Mouse (Mus musculus): ENCODE measurements around the gene Iqca.

Iqca gene

GRCm38 (mm10) chr1:90060054-90060453, 93.1 kb downstream of the Iqca start:
- no peak for DNase-seq (ENCODE audit: low spot score)

DNA sequence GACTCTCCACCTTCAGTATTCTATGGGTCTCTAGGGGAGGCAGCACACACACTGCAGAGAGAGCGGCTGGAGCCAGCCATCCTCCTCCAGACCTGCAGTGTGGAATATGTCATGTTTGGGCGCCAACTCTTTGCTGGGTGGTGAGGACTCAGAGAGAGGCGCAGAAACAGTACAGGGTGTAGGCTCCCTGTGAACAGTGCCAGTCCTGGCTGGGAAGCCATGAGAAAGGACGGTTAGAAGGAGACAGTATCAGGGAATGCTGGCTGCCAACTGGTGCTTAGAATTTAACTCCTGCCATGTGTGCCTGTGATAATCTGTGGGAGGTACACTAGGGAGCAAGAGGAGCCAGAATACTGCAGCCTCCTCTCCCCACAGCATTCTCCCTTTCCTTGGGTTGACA, 98.2 kb downstream of the Iqca start:
- no peak for DNase-seq (ENCODE audit: low spot score)

DNA sequence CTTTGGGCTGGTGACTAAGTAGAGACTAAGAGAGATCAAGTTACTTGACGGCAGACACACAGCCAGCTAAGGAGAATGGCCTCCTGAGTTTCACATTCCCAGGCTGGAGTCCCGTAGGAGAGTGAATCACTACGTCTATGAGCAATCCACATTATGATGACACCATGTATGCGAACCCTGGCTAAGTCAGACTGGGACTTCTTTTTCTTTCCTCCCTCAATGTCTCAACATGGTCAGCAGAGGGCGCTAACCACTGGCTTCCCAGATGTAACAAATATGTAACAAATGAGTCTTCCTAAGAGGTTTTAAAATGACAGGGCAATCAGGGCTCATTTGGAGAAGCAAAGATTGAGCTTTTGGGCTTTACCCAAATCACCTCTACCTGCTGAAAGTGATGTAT, 101.9 kb downstream of the Iqca start:
- DNase-seq (ENCODE audit: low spot score): peak; percentile 88

- peak; percentile 43 for DNase-seq (ENCODE audit: low spot score)
Measured at GRCm38 (mm10) chr1:90050046-90050739, 103.0 kb downstream of the Iqca start.

- no peak for DNase-seq (ENCODE audit: low spot score)
Measured at GRCm38 (mm10) chr1:90028305-90028704, 124.9 kb downstream of the Iqca start.

DNA sequence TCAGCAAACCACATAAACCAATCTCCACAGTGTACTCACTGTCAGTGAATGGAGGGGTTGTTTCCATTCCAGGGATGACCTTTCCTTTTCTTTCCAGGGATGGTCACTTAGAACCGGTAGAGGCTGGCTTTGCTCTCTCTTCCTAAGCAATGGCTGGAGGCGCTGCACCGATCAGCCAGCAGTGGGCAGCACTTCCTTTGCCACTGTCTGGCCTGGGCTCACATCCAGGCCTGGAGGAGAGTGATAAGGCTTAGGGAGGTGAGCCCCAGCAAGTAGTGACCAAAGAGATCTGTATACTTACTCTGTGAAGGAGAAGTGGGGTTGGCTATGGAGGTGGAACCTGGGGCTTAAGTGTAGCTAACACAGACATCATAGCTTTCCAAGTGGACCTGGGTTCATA, 126.3 kb downstream of the Iqca start:
- peak; percentile 75 for DNase-seq (ENCODE audit: low spot score)

DNA sequence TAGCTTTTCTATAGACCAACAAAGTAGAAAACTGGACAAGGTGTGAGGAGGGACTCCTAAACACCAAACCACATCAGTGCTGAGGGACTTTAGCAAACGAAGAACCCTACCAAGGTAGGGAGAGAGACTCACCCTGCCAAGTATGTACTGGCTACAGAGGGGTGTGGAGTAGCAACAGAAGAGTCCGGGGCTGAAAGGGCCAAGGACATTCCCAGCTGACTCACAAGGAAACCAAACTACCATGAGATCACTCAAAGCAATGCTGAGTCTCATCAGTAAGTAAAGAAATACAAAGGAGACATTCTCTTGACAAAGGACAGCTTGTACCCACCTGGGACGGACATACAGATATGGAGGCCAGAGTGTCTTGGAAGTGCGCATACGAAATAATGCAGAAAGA, 132.9 kb downstream of the Iqca start:
- DNase-seq (ENCODE audit: low spot score): no peak

GRCm38 (mm10) chr1:90018071-90018470, 135.1 kb downstream of the Iqca start:
- no peak for DNase-seq (ENCODE audit: low spot score)

- no peak for DNase-seq (ENCODE audit: low spot score)
Measured at GRCm38 (mm10) chr1:90014446-90014845, 138.8 kb downstream of the Iqca start, which contains the start of gene Asb18. TSS of gene Asb18 (minus strand) at chr1:90014666.

DNA sequence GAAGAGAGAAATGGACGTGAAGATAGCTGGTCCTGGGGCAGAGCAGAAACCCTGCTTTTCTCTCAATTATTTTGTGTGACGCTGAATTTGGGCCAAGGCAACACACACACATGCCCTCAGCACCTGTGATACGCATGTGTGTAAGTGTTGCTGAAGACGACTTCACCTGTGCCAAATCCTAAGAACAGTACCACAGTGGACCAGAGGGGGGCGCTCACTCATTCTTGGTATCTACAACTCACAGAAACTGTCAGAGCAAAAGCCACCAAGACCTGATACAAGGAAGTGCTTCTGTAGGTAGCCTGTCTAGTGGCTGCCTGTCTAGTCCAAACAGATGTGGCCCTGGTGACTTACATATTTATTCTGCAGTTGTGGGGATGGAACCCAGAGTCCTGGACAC, 139.9 kb downstream of the Iqca start:
- no peak for DNase-seq (ENCODE audit: low spot score)

GRCm38 (mm10) chr1:90012850-90013249, 140.4 kb downstream of the Iqca start:
- DNase-seq (ENCODE audit: low spot score): peak; percentile 37

DNA sequence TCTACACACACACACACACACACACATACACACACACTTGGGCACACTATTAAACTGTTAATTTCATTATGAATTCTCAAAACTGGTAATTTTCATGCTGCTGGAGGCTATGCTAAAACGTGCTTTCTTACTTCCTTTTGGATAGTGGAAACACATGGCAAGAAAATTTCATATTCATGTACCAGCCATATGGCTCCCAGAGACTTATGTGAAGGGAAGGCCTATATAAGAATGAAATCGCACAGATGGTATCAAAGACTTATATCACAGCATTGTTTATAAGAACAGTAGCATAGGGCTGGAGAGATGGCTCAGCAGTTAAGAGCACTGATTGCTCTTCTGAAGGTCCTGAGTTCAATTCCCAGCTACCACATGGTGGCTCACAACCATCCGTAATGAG, 141.0 kb downstream of the Iqca start:
- no peak for DNase-seq (ENCODE audit: low spot score)

GRCm38 (mm10) chr1:90010077-90010476, 143.1 kb downstream of the Iqca start:
- DNase-seq (ENCODE audit: low spot score): no peak

- no peak for DNase-seq (ENCODE audit: low spot score)
Measured at GRCm38 (mm10) chr1:90009188-90009587, 144.0 kb downstream of the Iqca start.

- no peak for DNase-seq (ENCODE audit: low spot score)
Measured at GRCm38 (mm10) chr1:90006666-90007065, 146.5 kb downstream of the Iqca start.

DNA sequence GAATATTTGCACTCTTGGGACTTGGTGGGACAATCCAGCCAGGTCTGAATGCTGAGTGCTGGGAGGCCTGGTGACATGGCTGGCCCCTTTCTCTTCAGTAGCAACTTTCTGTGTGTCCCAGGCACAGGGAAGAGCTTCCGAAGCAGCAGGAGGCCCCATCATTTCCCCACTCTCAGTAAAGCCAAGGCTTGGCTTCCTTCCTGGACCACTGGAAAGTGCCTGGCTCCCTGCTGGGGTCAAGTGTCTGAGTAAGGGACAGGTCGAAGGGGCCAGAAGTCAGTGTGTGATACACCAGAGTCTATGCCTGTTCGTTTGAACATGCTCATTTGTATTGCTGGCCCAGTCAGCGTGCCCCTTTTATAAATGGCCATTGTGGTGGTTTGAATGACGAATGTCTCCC, 152.2 kb downstream of the Iqca start:
- DNase-seq (ENCODE audit: low spot score): no peak

- DNase-seq (ENCODE audit: low spot score): no peak
Measured at GRCm38 (mm10) chr1:89999858-90000257, 153.3 kb downstream of the Iqca start.

DNA sequence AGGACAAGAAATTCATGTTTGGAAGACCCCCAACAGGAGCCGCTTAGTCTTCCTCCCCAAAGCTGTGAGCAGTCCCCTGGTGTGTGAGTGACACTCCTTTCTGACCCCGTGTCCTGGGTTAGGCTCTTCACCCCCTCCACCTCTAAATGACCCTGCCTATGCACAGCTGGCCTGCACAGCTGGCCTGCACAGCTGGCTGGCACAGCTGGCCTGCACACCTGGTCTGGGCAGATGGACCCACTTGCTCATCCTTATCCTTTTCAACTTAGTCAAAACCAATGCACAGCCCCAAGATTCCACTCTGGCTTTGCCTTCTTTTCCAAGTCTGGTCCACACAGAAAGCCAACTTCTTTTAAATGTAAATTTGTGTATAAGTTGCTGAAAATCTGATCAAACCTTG, 154.5 kb downstream of the Iqca start:
- DNase-seq (ENCODE audit: low spot score): no peak

DNA sequence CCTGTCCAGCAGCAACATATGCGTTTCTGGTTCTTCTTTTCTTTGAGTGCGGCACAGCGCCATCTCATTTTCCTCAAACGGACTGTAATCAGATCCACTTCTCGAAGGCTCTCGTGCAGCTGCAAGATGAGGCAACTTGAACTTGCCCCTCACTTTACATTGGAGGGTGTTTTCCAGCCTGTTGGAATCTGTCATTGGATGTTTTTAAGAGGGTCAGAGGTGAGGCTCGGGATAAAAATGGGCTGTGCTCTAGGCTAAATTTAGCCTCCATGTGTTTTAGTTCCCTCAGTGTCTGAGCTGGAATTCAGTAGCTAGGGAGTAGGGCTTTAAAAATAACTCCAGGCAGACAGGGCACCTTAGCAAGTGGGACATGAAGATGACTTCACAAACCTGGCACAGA, 155.1 kb downstream of the Iqca start:
- DNase-seq (ENCODE audit: low spot score): peak; percentile 27

DNA sequence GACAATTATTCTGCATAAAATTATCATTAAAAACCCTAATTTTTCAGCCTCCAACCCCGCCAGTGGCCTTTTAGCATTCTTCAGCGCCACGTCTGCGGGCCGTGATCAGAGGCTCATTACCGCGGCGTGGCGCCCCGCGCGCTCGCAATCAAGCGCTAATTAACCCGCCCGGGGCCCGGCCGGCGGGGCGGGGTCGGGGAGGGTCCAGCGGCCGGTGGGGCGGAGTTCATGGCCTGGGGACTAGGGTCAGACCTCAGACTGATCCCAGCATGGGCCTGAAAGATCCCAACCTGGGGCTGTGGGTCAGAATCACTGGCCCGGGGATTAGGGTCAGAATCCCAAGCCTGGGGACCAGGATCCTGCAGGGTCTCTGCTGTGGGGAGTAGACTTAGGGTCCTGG, 160.9 kb downstream of the Iqca start:
- no peak for DNase-seq (ENCODE audit: low spot score)
